Mouse (Mus musculus) fat pad, adult 2 months (tissue): Measurements from ENCODE around the gene Mark1.

Experiments used
- DNase-seq: peaks from one replicate; pipeline ENCODE4 v3.0.0-alpha.2; 2011; ENCODE audit warnings: low read depth, low spot score; ENCODE audit errors: extremely low read depth

Gene Mark1

GRCm38 (mm10) chr1:184999071-184999750 is at the start of gene Mark1:
TSS of gene Mark1 (minus strand) at chr1:184999570.
- no peak for DNase-seq

GRCm38 (mm10) chr1:185047516-185048247 is 48.3 kb upstream of the Mark1 start:
- DNase-seq: no peak

- no peak for DNase-seq
Observed at GRCm38 (mm10) chr1:185046513-185046912, 47.1 kb upstream of the Mark1 start.

- no peak for DNase-seq
Observed at GRCm38 (mm10) chr1:185038183-185038686, 38.9 kb upstream of the Mark1 start.

GRCm38 (mm10) chr1:185030565-185030964 is 31.2 kb upstream of the Mark1 start:
- no peak for DNase-seq

- no peak for DNase-seq
Observed at GRCm38 (mm10) chr1:185020429-185021168, 21.2 kb upstream of the Mark1 start.

- DNase-seq: no peak
Observed at GRCm38 (mm10) chr1:185012566-185012965, 13.2 kb upstream of the Mark1 start.

- peak; percentile 74 for DNase-seq
Observed at GRCm38 (mm10) chr1:185007066-185007465, 7.7 kb upstream of the Mark1 start.

- no peak for DNase-seq
Observed at GRCm38 (mm10) chr1:184999780-185000599, 620 bp upstream of the Mark1 start.

GRCm38 (mm10) chr1:184998631-184999030 is 739 bp downstream of the Mark1 start:
- DNase-seq: no peak

GRCm38 (mm10) chr1:184998161-184998560 is 1.2 kb downstream of the Mark1 start:
- DNase-seq: no peak

GRCm38 (mm10) chr1:184997466-184997865 is 1.9 kb downstream of the Mark1 start:
- DNase-seq: no peak

GRCm38 (mm10) chr1:184995335-184995734 is 4.0 kb downstream of the Mark1 start:
- DNase-seq: no peak

- no peak for DNase-seq
Observed at GRCm38 (mm10) chr1:184991191-184991590, 8.2 kb downstream of the Mark1 start.

GRCm38 (mm10) chr1:184986748-184987147 is 12.6 kb downstream of the Mark1 start:
- no peak for DNase-seq

- no peak for DNase-seq
Observed at GRCm38 (mm10) chr1:184984723-184985122, 14.6 kb downstream of the Mark1 start.

GRCm38 (mm10) chr1:184983751-184984150 is 15.6 kb downstream of the Mark1 start:
- no peak for DNase-seq

- DNase-seq: no peak
Observed at GRCm38 (mm10) chr1:184972214-184972776, 27.1 kb downstream of the Mark1 start.

GRCm38 (mm10) chr1:184969374-184969773 is 30.0 kb downstream of the Mark1 start:
- no peak for DNase-seq

GRCm38 (mm10) chr1:184965682-184966360 is 33.5 kb downstream of the Mark1 start:
- DNase-seq: no peak
